Mouse (Mus musculus): Measurements from ENCODE around the gene Psmb5.
A peak's percentile ranks its signal among the peaks of the same experiment; 100 is the strongest.

Psmb5 gene

DNA sequence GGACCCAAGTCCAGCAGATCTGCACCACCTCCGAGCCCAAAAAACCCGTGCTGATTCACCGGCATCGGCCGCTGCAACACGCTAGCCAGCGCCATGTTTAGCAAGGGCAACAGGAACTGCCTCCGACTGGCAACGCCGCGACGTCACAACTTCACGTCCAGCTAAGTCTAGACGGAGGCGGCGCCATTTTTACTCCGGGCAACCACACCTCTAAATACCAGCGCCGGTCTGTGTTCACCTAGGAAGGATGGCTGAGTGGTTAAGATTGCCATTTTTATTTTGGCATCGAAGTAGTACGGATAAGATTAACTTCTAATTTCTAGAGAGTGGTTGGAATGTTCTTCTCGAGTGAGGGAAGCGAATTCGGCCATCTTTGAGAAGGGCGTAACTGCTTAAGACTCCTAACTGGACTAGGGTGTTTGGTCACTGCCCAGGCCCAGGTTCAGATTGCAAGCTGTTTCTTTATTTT is at the start of gene Psmb5:
Gene Psmb5 (minus strand): TSS at position 126 of the 469 bp plus-strand sequence.
- DNase-seq = peak; percentile 91

DNA sequence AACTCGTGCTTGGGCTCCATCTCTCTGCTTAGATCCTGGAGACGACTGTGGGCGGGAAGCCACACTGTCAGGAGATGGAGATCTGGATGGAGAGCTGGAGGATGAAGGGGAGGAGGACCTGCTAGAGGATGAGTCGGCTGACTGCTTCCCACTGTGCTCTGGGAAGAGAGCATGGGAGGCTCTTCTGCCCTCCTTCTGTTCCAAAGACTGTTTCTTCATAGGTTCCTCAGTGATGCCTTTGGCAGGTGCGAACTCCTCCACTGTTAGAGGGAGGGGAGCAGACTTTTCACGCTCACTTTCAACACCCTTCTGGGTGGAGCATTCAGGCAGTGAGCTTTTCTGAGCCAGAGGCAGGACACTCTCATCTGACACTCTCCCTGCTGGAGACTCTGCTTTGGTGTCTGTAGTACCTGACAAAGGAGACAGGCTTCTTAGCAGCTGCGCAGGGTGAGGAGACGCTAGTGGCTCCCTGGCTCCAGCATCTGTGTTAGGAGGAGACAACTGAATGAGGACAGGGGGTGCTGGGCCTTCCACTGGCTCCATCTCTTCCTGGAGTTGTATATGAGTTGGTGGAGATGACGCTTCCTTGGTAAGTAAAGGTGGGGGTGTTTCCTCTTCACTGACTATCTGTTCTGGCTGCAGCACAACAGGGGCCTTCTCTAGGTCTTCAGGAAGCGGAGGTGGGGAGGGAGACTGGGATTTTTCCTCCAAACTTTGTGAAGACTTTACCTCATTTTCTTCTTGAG is 46.8 kb upstream of the Psmb5 start:
- DNase-seq = peak; percentile 56

DNA sequence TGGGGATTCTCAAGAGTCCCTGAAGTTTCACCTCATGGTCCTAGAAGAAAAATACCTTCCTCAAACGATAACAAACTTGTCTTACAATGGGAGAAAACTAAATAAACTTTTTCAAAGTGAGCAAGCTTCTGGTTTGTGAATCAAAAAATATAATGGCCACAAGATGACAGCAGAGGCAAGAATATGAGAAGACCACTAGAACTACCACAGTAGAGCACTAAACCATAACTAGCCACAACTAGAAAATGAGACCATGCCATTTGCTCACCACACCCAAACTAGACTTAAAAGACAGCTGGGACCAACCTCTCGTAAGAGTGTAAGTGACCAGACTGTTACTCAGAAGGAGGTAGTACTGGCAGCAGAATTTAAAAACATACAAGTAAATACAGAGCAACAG is 42.2 kb upstream of the Psmb5 start:
- DNase-seq = no peak

DNA sequence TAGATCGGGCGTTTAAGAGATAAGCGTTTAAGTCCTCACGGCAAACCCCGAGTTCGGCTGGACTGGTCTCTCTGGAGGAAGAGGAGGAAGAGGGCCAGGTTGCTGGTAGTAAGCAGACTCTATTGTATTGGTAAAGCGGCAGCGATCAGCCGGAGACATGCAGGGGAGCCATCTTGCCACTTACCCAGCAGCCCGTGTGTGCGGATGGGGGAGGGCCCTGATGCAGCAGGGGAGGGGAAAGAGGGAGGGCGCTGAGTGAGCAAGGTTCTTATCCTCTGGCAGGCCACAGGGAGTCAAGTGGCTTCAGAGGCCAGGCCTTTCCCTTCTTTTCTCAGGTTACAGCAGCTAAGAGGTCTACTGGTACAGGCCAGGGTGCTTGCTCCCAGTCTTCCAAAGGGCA is 35.7 kb upstream of the Psmb5 start:
- DNase-seq = peak; percentile 90

DNA sequence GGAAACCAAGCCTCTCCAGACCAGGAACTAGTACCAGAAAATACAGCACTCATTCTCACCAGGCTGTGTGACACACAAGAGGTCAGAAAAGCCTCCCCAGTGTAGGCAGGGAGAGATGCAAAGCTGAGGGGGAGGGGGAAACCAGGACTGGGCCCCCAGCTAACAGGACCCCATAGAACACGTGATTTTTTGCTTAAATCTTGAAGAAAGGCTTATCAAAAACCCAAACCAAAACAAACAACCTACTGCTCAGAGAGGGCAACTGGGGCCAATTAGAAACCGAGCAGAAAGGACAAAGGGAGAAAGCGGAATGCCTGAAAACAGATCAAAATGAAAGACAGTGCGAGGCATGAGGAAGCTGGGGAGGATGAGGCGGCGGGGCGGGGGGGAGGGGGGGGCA is 35.0 kb upstream of the Psmb5 start:
- DNase-seq = no peak

DNA sequence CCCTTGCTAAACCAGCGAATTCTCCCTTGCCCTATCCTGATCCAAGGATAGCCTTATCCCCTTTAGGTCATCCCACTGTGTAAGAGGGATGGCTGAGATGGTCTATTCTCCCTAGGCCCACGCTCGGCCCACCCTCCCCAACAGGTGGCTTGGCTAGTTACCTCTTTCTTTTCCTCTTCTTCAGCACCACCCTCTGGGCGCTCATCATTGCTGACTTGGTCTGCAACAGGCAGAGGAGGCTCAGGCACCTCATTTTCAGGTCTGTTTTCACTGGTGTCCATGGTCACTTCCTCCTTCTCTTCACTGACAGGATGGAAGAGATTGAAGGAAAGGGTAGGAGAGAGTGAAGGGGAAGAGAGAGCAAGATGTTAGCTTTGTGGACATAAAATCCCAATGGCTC is 33.7 kb upstream of the Psmb5 start:
- DNase-seq = no peak

DNA sequence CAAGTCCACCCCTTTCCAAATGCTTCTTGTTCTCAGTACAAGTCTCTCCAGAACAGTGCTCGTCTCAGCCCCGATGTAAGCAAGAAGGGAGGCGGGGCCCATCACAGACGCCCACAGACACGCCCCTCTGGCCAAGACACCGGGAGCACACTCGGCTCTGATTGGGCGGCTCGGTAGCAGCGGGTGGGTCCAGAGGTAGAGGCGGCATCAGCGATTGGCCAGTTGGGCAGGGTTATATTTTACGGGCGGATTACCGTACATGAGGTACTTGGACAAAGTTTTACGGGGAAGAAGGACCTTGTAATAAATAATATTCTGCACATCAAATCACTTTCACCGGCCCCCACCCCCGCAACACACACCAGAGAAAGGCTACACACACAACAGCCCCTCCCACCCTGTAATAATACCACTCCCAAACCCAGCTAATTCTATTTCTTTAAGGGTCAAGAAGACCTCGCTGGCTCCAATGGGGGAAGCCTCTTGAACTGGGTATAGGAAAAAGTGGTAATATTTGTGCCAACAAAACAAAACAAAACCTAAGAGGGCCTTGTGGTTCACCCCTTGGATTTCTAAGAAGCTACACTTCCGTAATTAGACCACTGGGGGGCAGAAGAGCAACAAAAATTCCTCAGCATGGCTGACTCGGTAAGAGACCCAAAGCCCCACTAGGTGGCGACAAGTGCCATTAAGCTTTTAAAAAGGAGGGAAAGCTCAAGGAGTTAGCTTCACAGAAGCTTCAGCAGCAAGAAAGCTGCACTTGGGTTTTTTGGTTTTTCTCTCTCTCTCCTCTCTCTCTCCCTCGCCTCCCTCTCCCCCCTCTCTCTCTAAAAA is 33.0 kb upstream of the Psmb5 start:
- peak; percentile 77 for DNase-seq

DNA sequence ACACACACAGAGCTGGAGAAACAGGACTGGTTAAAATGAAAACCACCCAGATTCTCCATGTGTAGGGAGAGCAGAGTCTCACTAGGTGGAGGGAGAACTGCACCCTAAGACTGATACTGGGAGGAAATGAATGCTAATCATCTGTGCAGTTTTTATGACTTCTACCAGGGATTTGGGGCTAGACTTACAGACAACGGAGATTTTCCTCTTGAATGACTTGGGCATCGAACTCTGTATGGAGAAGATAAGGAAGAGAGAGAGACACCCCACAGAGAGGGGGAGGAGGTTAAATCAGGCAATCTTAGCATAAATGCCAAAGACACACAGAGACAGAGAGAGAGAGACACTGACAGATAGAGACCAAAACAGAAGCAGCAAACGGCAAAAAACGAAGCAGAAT is 30.1 kb upstream of the Psmb5 start:
- DNase-seq = no peak

DNA sequence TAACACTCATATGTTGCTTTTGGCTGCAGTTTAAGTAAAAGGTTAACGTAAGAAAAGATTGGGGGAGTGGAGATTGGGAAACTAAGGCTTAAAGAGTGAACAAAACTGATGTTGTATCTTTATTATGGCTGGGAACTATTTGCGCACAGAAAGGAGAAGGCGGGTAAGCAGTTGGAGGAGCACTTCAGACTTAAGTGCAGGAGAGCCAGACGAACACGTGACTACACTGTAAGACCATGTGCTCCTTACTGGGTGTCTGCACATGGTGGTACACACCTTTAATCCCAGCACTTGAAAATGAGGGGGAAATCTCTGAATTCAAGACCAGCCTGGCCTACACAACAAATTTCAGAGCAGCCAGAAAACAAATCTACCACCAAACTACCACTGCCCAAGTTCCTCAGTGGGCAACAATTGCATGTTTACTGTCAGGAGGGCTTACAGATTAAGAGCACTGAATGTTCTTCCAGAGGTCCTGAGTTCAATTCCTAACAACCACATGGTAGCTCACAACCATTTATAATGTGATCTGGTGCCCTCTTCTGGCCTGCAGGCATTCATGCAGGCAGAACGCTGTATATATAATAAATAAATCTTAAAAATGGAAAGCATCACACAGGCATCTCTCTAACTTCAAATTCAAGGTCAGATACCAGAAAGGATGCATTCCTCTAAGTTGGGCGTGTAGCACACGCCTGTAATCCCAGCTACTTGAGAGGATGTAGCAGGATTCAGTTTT is 29.2 kb upstream of the Psmb5 start:
- DNase-seq = no peak

DNA sequence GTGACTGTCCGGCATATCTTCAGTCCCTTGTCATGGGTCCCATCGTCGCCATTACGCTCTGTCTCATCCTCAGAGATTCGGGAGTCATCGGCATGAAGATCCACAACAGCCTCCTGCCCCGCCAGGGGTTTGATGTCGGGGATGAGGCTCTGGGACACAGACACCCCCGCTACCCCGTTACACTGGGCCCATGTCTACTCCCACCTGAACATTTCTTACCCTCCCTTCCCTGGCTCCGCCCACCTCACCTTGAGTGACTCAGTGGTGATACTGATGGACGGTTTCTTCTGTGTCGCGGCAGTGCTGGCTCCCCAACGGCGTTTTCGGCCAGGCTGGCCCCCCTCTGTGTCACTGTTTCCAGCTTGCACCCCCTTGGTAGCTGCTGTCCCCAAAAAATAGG is 28.6 kb upstream of the Psmb5 start:
- DNase-seq = no peak

DNA sequence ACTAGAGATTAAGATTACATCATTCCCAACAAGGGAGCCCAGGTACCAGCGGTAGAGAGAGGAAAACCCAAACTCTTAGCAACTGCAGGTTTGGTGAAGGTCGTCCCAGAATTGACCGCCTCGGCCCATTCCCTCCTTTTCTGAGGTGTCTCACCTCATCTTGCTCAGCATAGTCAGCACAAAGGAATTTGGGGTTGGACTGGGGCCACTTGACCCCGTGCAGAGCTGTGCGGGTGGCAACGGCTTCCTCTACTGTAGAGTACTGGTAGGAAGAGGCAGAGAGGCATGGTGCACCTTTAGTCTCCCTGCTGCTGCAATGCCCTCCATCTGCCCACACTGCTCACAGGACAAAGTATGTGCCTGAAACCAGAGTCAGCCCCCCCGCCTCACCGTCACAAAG is 26.5 kb upstream of the Psmb5 start:
- DNase-seq = no peak

DNA sequence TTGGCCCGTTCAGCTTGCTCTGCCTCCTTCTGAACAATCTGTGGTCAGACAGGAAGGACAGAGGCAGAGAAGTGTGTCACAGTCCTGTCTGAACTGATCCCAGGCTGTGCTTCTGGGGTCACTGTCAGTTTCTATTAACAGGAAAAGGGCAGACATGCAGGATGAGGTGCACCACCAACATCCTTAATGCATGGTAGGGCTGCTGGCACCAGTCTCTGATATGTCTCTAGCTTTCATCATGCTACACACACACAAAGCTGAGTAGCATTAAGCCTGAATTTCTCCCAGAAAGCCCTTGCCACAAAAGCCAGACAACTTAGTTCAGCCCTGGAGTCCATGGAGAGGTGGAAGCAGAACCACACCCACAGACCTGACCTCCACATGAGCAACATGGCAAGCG is 25.2 kb upstream of the Psmb5 start:
- DNase-seq = no peak

DNA sequence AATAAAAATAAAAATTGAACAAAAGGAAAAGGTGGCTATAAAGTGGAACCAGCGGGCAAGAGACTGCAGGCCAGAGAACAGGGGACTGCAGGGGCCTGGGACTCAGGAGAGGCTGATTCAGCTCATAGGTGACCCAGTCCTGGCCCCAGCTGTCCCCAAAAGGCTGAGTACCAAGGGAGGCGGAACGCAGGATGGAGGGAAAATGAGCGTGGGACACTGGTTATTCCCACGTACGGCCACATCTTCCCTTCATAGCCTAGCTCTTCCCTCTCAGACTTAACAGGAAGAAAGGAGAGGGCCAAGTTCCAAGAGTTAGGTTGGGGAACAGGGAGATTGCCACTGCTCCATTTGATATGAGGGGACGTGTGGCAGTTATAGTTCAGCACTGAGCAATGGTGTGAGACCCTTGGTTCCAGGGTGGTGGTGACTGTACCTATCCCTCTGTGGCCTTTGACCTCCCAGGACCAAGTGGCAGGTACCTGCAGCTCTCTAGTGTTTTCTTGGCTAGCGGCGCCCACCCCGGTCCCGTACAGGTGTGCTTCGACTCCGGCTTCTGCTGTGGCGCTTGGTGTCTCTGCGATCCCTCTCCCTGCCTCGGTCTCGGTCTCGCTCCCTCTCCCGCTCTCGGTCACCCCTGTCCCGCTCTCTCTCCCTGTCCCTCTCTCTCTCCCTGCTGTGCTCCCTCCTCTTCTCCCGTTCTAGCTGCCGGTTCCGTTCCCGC is 24.6 kb upstream of the Psmb5 start:
- DNase-seq = no peak

DNA sequence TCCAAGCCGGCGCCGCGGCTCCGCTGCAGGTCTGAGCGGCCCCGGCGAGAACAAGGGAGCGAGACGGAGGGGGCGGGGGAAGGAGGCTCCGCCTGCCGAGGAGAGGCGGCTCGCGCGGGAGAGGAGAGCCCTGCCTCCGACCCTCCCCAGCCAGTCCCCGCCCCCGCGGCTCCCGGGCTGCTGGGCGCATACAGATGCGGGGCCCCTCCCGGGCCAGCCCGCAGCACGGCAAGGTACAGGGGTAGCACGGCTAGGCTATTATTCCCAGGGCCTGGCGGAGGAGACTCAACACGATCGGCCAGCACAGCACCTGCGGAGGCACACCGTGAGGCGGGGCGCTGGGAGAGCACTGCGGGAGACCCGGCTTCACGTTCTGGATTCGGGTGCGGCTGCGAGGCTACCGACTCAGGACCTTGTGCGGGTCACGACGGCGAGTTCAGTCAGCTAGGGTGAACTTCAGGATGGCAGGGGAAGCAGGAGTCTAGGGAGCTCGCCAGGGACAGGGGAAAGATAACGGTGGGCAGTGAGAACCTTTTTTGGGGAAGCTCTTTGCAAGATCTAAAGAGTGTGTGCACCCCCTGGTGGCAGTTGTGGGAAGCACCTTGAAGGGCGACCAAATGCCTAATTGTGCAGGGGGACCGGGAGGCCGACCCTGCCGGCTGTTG is 23.6 kb upstream of the Psmb5 start, which contains the start of gene Cdh24:
Gene Cdh24 (minus strand): TSS at position 60 of the 665 bp plus-strand sequence.
- DNase-seq = peak; percentile 86

DNA sequence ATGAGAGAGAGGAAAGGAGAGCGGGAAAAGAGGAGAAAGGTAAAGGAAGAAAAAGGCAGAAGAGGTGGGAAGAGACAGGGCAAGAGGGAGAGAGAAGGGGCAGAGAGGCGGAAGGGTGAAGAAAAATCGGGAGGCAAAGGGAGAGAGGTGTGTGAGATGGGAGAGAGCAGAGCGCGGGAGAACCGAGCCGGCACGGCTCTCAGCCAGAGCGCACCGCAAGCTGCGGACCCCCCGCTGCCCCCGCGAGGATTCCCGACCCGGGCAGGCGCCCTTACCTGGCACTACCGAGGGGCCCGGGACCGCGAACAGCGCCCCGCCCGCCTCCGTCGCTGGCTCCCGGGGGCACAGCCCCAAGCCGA is 23.1 kb upstream of the Psmb5 start, which contains the start of gene Gm17606:
Gene Gm17606 (plus strand): TSS at position 7 of the 359 bp plus-strand sequence.
- no peak for DNase-seq

DNA sequence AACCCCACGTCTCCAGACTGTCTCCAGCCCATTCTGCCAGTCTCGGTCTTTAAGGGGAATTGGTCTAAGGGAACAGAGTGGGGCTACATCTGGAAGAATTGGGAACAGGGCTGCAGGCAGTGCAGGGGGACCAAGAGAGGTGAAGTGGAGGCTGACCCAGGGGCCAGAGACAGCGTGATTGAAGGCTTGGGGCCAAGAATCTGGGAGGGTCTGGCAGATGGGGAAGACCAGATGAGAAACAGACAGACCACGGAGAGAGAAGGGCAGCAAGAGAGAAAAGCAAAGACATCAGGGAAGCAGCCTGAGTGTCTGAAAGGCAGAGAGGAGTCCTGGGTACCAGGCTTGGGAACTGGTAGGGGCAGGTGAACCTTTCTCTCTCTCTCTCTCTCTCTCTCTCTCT is 22.3 kb upstream of the Psmb5 start:
- DNase-seq = no peak

DNA sequence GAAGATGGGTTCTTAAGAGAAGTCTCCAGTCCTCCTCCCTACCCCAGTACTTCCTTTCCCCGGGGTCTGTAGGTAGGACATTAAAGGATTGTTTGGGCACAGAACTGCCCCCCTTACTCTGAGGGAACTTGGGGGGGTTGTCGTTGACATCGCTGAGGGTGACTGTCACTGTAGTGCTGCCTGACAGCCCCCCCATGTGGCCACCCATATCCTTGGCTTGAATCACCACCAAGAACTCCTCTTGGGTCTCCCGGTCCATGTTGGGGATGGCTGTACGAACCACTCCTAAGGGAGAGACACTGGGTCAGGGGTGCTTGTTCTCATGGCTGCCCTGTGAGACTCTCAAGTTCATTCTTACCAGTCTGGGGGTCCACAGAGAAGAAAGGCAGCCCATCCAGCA is 20.4 kb upstream of the Psmb5 start:
- DNase-seq = no peak

DNA sequence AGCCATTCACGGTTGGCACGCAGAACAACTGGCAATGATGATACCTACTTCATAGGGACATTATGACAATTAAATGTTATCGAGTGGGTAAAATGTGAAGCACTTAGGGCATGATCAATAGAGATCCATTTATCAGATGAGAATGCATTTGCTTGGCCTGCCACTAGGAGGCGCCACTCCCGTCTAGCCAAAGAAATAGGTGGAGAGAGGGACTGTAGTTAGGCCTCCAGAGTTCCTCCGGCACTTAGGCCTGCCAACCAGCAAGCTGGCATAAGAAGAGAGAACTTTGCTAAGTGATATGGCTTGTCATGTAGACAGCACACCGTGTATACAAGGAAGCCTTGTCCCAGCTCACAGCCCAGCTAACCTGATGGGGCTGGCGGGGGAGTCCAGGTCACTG is 19.1 kb upstream of the Psmb5 start:
- no peak for DNase-seq

DNA sequence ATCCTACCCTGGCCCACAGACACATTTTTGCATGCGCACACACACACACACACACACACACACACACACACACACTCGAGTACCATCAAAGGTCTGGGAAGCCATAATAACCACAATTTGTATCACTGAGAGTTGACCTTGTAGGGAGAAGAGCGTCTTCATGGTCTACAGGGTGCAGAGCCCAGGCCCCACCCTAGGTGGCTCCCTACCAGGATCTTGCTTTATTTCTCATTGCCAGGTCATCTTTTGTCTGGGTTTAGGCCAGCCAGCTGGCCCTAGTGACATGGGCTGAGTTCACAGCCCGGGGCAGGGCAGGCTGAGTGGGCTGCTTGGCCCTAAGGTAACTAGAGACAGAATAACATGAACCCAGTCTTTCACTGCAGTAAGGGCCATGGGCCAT is 16.4 kb upstream of the Psmb5 start:
- DNase-seq = no peak

DNA sequence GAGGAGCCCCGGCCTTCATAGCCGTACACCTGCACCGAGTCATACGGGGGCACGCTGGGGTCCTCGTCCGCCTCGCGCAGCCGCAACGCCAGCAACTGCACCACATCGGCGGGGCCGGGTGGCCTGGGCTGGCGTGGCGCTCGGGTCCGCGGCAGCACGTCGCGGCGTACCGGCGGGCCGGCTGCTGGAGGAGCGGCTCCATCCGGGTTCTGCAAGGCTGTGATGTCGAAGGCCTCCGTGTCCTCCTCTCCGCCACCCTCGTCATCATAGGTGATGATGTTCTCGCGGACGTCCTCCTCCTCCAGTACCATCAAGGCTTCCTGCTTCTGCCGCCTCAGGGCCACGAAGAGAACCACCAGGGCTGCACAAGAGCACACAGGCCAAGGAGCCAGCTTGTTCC is 14.4 kb upstream of the Psmb5 start:
- DNase-seq = no peak

DNA sequence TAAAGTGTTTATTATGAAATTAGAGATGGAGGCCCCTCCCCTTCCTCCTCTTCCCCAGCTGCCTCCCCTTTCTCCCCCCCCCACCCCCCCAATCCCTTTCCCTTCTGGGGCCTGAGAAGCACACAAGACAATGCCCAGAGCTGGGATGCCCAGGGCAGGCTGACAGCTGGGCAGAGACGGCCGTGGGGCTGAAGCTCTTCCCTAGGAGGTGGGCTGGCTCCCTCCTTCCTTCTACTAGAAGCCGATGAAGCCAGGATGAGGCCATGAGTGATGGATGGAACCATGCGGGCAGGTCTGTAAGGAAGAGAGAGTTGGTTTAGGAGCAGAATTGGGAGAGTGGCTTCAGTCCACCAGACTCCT is 13.4 kb upstream of the Psmb5 start:
- DNase-seq = no peak

DNA sequence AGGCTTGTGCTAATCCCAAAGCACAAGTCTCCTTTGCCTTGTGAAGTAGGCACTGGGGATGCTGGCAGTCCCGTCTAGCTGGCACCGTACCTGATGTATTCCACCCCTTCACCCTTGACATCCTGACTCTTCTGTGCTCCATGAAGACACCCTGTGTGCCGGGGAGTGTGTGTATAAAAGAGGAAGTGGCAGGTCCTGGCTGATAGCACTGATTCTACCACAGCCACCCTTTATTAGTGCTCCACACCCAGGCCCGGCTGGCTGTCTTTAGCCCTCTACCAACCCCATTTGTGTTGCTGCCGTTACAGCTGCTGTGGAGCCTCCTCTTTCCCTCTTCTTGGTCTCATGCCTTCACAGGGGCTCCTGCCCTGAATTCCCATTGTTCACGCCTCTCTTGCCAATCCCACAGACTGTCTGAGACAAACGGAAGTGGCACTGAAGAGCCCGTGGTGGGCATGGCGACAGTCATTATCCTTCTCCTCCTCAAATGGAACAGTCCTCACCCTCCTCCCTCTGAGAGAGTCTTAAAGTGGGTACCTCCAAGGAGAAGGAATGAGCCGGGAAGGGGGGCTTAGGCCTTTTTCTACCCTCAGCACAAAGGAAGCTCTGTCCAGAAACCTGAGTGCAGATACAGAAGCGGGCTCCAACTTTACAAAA is 12.9 kb upstream of the Psmb5 start:
- DNase-seq = no peak

All from layer of hippocampus, adult 9-11 months (tissue).